Mouse (Mus musculus) CH12.LX (cell line): ENCODE data around the gene Cfdp1.

Source experiments
- CHD2 ChIP-seq: IDR thresholded peaks from 2 replicates; pipeline ENCODE4 v1.6.1; 2011; ENCODE audit warnings: low read length, improper control_type of control experiment
- CTCF ChIP-seq, 2 experiments: IDR thresholded peaks in 1 of 2; conservative IDR thresholded peaks in 1 of 2; 2 replicates each; pipeline ENCODE4 v1.5.1; 2011 to 2012; ENCODE audit warnings: low read depth in 2 of 2, low read length in 2 of 2, improper control_type of control experiment in 1 of 2, inconsistent platforms in 1 of 2, mild to moderate bottlenecking in 1 of 2, moderate library complexity in 1 of 2
- EP300 ChIP-seq: IDR thresholded peaks from 2 replicates; pipeline ENCODE4 v1.6.1; 2011; ENCODE audit warnings: low read length, improper control_type of control experiment
- KAT2A ChIP-seq: IDR thresholded peaks from 2 replicates; pipeline ENCODE4 v1.6.1; 2012; ENCODE audit warnings: low read length, improper control_type of control experiment, inconsistent platforms; ENCODE audit not compliant: insufficient replicate concordance
- MAFK ChIP-seq: IDR thresholded peaks from 2 replicates; pipeline ENCODE4 v1.6.1; 2011; ENCODE audit warnings: low read length, improper control_type of control experiment; ENCODE audit not compliant: insufficient replicate concordance
- NELFE ChIP-seq: IDR thresholded peaks from 2 replicates; pipeline ENCODE4 v1.6.1; 2011; ENCODE audit warnings: low read depth, low read length, improper control_type of control experiment
- POLR2A ChIP-seq: IDR thresholded peaks from 2 replicates; pipeline ENCODE4 v1.6.1; 2011; ENCODE audit warnings: low read depth, mild to moderate bottlenecking, improper control_type of control experiment, low read length
- RAD21 ChIP-seq: IDR thresholded peaks from 2 replicates; pipeline ENCODE4 v1.6.1; 2011; ENCODE audit warnings: low read depth, mild to moderate bottlenecking, low read length, improper control_type of control experiment, moderate library complexity
- SIN3A ChIP-seq: IDR thresholded peaks from 2 replicates; pipeline ENCODE4 v1.6.1; 2012; ENCODE audit warnings: low read length, improper control_type of control experiment, inconsistent platforms
- TBP ChIP-seq: conservative IDR thresholded peaks from 2 replicates; pipeline ENCODE4 v1.6.1; 2011; ENCODE audit warnings: low read depth, low read length, improper control_type of control experiment
- UBTF ChIP-seq: IDR thresholded peaks from 2 replicates; pipeline ENCODE4 v1.6.1; 2012; ENCODE audit warnings: low read depth, mild to moderate bottlenecking, inconsistent platforms, low read length, improper control_type of control experiment, moderate library complexity
- USF2 ChIP-seq: conservative IDR thresholded peaks from 2 replicates; pipeline ENCODE4 v1.6.1; 2011; ENCODE audit warnings: low read depth, low read length, improper control_type of control experiment
- ZMIZ1 ChIP-seq: IDR thresholded peaks from 2 replicates; pipeline ENCODE4 v1.6.1; 2012; ENCODE audit warnings: low read depth, mild to moderate bottlenecking, inconsistent platforms, low read length, improper control_type of control experiment

GRCm38 (mm10) chr8:111863280-111863679 is 9.2 kb upstream of the Cfdp1 start:
- TF ChIP-seq EP300 (no peak), POLR2A (no peak), TBP (no peak), CTCF (conservative IDR thresholded peaks at IDR 0.05 in 1 of 2, IDR thresholded peaks at IDR 0.05 in 1 of 2; ENCODE audit: low read depth in 2 of 2, low read length in 2 of 2) (no peak), USF2 (no peak), ZMIZ1 (no peak), NELFE (no peak), CHD2 (no peak), SIN3A (no peak), KAT2A (no peak), UBTF (no peak), MAFK (no peak), RAD21 (no peak)
